Mouse (Mus musculus): ENCODE data around the gene Trim16.
A peak's percentile ranks its signal among the peaks of the same experiment; 100 is the strongest.

Trim16 gene

GRCm38 (mm10) chr11:62820059-62820541, at the start of gene Trim16:
Gene Trim16 (plus strand): TSS chr11:62820231.
- peak; percentile 48 for DNase-seq (ENCODE audit: low read depth, low spot score)

GRCm38 (mm10) chr11:62776510-62776909, 43.5 kb upstream of the Trim16 start:
- no peak for DNase-seq (ENCODE audit: low read depth, low spot score)

- peak; percentile 70 for DNase-seq (ENCODE audit: low read depth, low spot score)
Observed at GRCm38 (mm10) chr11:62788935-62789616, 31.0 kb upstream of the Trim16 start, which contains the start of gene Zfp286. Gene Zfp286 (minus strand): TSS chr11:62789462.

- DNase-seq (ENCODE audit: low read depth, low spot score): no peak
Observed at GRCm38 (mm10) chr11:62789617-62789936, 30.5 kb upstream of the Trim16 start.

GRCm38 (mm10) chr11:62804119-62804518, 15.9 kb upstream of the Trim16 start:
- DNase-seq (ENCODE audit: low read depth, low spot score): no peak

- DNase-seq (ENCODE audit: low read depth, low spot score): no peak
Observed at GRCm38 (mm10) chr11:62807965-62808364, 12.1 kb upstream of the Trim16 start.

GRCm38 (mm10) chr11:62809201-62809600, 10.8 kb upstream of the Trim16 start:
- DNase-seq (ENCODE audit: low read depth, low spot score): no peak

GRCm38 (mm10) chr11:62812268-62812667, 7.8 kb upstream of the Trim16 start:
- DNase-seq (ENCODE audit: low read depth, low spot score): no peak

- DNase-seq (ENCODE audit: low read depth, low spot score): no peak
Observed at GRCm38 (mm10) chr11:62813497-62813896, 6.5 kb upstream of the Trim16 start.

GRCm38 (mm10) chr11:62813970-62814624, 5.9 kb upstream of the Trim16 start:
- DNase-seq (ENCODE audit: low read depth, low spot score): no peak

- DNase-seq (ENCODE audit: low read depth, low spot score): no peak
Observed at GRCm38 (mm10) chr11:62814625-62815024, 5.4 kb upstream of the Trim16 start.

GRCm38 (mm10) chr11:62815438-62815837, 4.6 kb upstream of the Trim16 start:
- DNase-seq (ENCODE audit: low read depth, low spot score): peak; percentile 25

- no peak for DNase-seq (ENCODE audit: low read depth, low spot score)
Observed at GRCm38 (mm10) chr11:62816591-62816990, 3.4 kb upstream of the Trim16 start.

GRCm38 (mm10) chr11:62819059-62819686, 858 bp upstream of the Trim16 start:
- DNase-seq (ENCODE audit: low read depth, low spot score): no peak

GRCm38 (mm10) chr11:62820661-62821437, 818 bp downstream of the Trim16 start:
- peak; percentile 18 for DNase-seq (ENCODE audit: low read depth, low spot score)

- peak; percentile 36 for DNase-seq (ENCODE audit: low read depth, low spot score)
Observed at GRCm38 (mm10) chr11:62821893-62822292, 1.9 kb downstream of the Trim16 start.

GRCm38 (mm10) chr11:62824211-62824610, 4.2 kb downstream of the Trim16 start:
- DNase-seq (ENCODE audit: low read depth, low spot score): peak; percentile 21

GRCm38 (mm10) chr11:62825222-62826105, 5.4 kb downstream of the Trim16 start:
- DNase-seq (ENCODE audit: low read depth, low spot score): no peak

- DNase-seq (ENCODE audit: low read depth, low spot score): no peak
Observed at GRCm38 (mm10) chr11:62826106-62826733, 6.2 kb downstream of the Trim16 start.

GRCm38 (mm10) chr11:62827135-62827534, 7.1 kb downstream of the Trim16 start:
- DNase-seq (ENCODE audit: low read depth, low spot score): no peak

Measured in CD4-positive helper T cell, adult 2 months (primary cell).